Mouse (Mus musculus) left cerebral cortex, postnatal 4 days (tissue): Measurements from ENCODE around the gene B3gnt9. TPM values are rescaled to one million over a fixed set of nuclear protein-coding genes. Genes with fewer than 3 reads are reported as not detected.

Experiments used
- DNase-seq: peaks from one replicate; pipeline ENCODE4 v3.0.0-alpha.2; 2022
- intact Hi-C: fragments of 180-260 bp; cut with DNase I; formaldehyde crosslinking; loops from one replicate; pipeline ENCODE4 v1.15.1; 2025
- total RNA-seq, 2 experiments: library from RNA; stranded (reverse); gene quantifications; 2 replicates each; pipeline ENCODE4 v1.2.3; 2021

Gene B3gnt9
- total RNA-seq, 2 experiments from 2014 or later, result 4.2 to 4.7 TPM

DNA sequence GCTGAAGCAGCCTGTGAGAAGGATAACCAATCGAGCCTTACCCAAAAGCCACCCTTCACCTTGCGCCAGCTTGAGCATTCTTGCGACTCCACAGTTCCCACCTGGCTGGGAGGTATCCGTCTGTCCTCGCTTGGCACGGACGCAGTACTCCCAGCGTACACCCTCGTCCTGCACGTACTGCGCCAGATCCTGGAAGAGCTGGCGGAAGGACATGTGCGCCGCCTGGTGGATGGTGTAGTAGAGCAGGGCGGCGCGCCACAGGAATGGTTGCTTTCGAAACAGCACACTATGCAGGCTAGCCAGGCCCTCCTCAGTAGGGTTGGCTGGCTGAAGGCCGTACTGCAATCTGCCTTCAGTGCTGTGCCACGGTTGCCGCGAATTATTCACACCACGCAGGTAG, 28.1 kb upstream of the B3gnt9 start:
- DNase-seq, result no peak

DNA sequence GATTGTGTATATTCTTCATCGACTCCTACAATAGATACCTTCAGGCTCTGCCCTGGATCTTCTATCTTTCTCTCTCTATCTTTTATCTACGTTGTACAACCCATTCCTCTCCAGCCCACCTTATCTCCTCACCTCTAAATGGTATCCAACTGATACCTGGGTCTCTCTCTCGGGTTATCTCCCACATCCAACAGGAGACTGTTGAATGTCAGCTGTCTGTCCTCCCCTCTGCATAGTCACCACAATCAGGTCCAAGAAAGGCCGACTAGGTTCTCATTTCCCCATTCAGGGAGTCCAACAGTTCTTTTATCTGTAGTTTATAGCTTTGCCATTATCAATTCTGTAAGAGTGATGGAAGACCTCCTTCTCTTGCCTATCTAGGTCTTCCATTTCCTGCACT, 27.3 kb upstream of the B3gnt9 start:
- intact Hi-C loops, result no loop called here
- no peak for DNase-seq

More for the DNA sequence above, 28.1 kb upstream of the B3gnt9 start:
- intact Hi-C loops, result no loop called here

DNA sequence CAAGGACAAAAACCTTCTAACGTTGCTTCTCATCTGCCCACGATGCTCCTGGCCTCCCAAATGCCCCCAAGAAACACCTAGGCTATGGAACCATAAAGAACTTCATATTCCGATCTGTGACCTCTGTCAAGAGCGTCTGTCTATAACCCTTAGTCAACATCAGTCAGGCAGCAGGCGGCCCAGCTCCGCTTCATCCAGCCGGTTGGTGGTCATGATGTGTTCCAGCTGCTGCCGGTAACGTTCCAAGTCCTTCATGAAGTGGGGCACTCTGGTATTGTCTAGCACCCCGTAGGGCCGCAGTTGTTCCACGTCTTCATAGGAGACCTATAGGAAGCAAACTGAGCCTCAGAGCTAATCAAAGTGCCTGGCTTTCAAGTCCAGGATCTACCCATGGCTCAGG, 26.9 kb upstream of the B3gnt9 start:
- intact Hi-C loops, result no loop called here
- DNase-seq, result no peak

DNA sequence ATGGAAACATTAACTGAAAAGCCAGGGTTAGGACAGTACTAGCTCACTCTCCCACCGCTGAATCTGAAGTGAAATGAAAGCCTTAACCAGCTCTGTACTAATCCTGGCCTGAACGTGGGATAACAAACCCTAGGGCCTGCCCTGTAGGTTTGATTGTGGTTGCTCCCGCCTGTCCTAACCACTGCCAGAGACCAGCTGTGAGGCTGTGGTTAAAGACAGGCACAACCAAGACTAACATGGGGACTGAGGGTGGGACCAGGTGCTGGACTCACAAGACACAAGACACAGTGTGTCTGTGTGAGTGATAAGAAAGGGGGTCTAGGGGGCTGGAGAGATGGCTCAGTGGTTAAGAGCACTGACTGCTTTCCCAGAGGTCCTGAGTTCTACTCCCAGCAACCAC, 25.6 kb upstream of the B3gnt9 start:
- DNase-seq, result no peak
- intact Hi-C loops, result no loop called here

DNA sequence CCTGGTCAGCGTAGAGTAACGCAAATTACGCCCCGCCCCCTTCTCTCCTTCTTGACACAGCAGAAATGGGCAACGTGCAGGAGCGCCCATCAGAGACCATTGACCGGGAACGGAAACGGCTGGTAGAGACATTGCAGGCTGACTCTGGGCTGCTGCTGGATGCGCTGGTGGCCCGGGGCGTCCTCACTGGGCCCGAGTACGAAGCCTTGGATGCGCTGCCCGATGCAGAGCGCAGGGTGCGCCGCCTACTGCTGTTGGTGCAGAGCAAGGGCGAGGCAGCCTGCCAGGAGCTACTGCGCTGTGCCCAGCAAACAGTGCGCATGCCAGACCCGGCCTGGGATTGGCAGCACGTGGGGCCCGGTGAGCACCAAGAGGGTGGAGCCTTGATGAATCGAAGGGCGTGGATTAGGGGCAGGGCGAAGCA, 24.0 kb upstream of the B3gnt9 start:
- intact Hi-C loops, result no loop called here

DNA sequence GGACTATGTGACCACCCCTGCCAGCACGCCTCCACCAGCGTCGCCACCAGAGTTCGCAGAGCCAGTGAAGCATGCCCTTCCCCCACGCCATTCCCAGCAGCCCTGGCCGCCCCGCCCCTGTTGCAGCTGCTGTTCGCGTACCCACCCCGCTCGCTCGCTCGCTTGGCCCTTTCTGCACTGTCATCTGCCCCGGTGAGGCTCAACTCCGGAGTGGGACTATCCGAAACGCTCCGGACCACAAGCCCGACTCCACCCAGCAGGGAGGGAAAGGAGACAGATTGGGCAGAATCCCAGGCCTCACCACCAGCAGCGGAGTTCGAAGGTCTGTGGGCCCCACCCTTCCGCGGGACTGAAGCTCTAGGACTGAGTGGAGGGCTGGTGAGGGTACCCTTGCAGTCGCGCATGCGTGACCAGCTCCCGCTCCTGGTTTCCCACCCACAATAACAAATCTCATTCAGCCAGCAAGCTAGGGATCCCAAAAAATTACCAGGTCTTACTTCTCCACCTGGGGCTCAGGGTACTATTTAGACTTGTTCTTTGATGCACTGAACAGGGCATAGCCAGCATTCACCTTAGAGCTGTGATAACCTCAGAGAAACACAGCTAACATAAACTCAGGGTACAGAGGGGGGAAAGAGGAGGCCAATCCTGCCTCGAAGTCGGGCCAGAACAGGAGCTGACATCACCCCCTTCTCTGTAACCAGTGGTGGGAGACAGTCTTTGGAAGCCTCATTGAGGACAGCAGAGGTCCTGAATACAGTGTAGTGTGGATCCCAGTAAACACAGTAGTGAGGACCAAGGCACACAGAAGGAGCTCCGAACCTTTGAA, 21.6 kb upstream of the B3gnt9 start:
- DNase-seq, result peak; percentile 51
- intact Hi-C loops, result no loop called here

More for the DNA sequence above, 24.0 kb upstream of the B3gnt9 start:
- peak; percentile 89 for DNase-seq

DNA sequence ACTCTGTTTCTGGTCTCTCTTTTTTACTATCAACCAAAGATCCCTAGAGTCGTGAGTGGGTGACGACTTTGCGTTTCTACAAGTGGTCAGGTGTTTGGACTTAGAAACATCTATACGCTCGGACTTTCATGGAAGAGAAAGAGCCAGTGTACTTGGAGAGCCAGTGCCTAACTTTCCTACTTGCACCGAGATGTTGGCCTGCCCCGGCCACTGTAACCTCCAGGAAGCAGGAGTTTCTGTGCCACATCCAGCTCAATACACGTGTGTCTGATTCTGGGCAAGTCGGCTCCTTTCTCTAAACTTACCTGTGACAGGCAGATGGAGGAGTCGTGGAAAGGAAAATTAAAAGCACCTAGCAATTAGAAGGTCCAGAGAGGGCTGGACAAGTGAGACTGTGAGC, 20.9 kb upstream of the B3gnt9 start, which contains the start of gene Nol3:
Nol3 (plus strand) TSS at position 301 of the 400 bp plus-strand sequence.
- DNase-seq, result no peak
- intact Hi-C loops, result no loop called here

DNA sequence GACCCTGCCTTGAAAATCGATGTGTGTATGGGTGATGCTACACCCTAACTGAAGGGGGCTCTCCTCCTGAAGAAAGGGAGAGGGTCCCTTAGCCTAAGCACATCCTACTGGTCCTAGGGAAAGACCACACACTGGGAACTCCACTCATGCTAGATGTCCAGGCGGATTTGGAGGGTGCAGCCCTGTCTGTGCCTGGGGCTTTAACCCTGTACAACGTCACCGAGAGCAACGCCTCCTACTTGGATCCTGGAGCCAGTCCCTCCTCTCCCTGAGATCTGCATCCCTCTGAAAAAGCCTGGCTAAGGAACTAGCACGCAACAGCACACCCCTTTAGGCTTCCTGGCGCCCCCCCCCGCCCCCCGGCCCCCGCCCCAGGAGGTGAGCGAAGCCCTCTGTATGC, 20.4 kb upstream of the B3gnt9 start:
- intact Hi-C loops, result no loop called here
- DNase-seq, result no peak

DNA sequence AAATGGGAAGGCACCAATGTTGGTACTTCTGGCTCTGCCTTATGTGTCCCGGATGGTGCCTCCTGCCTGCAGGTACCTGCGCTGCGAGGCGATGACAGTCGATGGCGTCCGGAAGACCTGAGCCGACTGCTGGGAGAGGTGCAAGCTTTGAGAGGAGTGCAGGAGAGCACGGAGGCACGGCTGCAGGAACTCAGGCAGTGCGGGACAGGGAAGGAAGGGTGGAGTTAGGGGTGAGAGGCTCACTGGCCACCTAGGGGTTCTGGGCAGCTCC, 15.9 kb upstream of the B3gnt9 start:
- intact Hi-C loops, result no loop called here
- DNase-seq, result no peak

DNA sequence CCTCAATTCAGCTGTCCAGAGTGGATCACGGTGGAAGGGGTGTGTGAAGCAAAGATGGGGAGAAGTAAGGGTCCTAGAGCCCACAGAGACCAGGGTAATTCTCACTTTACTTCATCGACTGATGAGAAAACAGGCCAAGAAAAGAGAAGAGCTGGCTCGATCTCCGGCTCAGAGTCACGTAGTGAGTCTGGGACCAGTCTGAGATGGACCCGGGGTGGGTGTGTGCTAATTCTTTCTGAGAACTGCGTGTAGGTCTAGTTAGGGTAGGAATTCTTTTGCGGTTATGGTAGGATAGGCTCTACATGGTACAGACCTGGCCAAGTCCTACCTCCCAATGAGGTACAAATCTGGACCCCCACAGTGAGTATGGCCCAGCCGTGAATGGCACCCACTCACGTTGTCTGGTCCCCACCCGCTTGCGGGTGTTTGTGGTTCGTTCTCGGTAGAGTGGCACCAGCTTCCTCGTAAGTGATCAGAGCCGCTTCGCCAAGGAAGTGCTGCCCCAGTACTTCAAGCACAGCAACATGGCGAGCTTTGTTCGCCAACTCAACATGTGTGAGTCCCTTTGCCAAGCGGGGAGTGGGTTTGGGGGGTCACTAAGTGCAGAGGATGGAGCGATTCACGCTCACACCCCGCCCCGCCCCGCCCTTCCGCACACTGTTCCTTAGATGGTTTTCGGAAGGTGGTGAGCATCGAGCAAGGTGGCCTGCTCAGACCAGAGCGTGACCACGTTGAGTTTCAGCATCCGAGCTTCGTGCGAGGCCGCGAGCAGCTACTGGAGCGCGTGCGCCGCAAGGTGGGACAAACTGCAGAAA, 15.4 kb upstream of the B3gnt9 start:
- intact Hi-C loops, result no loop called here
- no peak for DNase-seq

DNA sequence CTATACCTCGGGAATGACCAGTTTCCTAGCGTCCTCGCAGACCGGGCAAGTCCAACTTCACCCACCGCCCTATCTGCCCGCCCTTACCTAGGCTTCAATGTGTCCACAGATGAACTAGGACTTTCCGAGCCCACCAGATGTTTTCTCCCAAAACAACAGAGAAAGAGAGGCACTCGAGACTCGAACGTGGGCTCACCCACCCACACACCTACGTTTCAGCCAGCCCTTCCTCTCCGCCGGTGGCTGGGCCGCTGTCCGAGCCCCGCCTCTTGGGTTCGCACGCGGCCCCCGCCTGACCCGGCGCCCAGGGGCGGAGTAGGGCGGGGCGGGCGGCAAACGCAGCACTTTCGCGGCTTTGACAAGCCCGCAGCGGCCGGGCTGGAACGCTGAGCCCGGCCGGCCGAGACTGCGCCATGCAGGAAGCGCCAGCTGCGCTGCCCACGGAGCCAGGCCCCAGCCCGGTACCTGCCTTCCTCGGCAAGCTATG, 14.6 kb upstream of the B3gnt9 start, which contains the start of gene Hsf4:
Hsf4 (plus strand) TSS at position 341 of the 487 bp plus-strand sequence.
- intact Hi-C loops, result no loop called here
- DNase-seq, result no peak

DNA sequence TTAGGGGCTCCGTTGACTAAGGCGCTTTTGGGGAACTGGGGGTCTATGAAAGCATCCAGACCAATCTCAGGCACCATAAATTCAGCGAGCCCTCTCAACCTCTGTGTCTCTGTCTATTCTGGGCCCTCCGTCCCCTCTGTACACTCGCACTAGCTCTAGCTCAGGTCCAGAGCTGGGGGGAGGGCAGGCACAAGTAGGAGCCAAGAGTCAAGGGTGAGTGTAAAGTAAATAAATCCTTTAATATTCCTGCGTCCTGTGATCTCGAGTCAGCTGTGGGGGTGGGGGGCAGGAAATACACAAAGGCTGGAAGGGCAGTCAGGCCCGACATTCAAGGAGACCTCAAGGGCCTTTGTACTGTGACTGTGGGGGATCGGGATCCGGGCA, 14.1 kb upstream of the B3gnt9 start:
- no peak for DNase-seq
- intact Hi-C loops, result no loop called here

DNA sequence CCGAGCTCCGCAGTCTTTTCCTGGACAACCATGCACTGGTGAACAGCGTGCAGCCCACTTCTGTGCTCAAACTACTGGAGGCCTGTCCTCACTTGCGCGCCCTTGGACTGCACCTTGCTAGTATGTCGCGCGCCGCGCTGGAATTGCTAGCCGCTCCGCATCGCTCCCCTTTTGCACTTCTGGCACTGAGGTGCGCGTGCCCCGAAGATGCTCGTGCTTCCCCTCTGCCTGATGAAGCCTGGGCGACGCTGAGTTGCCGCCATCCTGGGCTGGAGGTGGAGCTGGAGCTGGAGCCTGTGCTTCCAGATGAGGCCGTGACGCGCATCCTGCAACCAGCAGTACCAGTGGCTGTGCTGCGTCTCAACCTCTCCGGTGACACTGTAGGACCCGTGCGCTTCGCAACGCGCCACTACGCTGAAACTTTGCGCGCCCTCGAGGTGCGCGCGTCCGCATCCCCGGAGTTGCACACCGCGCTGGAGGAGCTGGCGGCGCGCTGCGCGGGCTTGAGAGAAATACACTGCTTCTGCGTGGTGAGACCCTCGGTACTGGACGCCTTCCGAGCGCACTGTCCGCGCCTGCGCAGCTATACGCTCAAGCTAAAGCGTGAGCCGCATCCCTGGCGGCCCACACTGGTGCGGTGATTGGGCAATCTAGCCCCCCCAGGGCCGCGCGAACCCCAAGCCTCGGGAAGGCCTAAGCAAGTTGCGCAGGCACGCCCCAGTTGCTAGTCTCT, 13.6 kb upstream of the B3gnt9 start:
- DNase-seq, result peak; percentile 82
- intact Hi-C loops, result no loop called here

DNA sequence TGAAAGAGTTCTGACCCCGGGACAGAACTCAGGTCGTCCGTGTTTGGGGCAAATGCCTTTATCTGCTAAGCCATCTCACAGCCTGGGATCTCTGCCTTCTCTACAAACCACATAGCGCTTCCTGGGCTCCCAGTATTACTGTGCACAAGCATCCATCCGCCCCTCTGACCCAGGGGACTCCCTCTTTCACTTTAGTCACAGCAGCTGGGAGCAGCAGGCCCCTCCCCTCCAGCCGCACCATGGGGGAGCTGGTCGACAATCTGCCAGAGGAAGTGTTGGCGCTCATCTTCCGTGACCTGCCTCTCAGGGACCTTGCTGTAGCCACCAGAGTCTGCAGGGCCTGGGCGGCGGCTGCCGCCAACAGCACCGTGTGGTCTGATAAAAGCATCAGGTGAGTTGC, 11.8 kb upstream of the B3gnt9 start:
- no peak for DNase-seq
- intact Hi-C loops, result no loop called here

DNA sequence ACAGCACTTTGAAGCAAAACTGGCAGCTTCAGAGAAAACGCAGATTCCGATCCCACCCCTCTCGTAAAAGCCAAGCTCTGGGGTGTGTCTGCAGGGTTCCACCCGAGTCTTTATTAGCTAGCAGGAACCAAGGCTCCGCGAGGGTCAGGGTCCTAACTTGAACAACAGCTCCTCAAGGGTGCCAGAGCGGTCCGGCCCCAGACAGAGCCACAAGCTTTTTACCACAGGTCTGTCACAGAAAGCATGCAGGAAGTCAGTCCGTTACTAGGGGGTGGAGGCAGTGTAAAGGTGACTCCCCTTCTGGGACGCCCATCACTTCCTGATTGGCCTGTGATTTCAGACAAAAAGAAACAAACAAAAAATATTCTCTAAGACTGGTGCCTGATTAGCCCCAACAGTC, 10.2 kb upstream of the B3gnt9 start:
- intact Hi-C loops, result no loop called here
- DNase-seq, result no peak

DNA sequence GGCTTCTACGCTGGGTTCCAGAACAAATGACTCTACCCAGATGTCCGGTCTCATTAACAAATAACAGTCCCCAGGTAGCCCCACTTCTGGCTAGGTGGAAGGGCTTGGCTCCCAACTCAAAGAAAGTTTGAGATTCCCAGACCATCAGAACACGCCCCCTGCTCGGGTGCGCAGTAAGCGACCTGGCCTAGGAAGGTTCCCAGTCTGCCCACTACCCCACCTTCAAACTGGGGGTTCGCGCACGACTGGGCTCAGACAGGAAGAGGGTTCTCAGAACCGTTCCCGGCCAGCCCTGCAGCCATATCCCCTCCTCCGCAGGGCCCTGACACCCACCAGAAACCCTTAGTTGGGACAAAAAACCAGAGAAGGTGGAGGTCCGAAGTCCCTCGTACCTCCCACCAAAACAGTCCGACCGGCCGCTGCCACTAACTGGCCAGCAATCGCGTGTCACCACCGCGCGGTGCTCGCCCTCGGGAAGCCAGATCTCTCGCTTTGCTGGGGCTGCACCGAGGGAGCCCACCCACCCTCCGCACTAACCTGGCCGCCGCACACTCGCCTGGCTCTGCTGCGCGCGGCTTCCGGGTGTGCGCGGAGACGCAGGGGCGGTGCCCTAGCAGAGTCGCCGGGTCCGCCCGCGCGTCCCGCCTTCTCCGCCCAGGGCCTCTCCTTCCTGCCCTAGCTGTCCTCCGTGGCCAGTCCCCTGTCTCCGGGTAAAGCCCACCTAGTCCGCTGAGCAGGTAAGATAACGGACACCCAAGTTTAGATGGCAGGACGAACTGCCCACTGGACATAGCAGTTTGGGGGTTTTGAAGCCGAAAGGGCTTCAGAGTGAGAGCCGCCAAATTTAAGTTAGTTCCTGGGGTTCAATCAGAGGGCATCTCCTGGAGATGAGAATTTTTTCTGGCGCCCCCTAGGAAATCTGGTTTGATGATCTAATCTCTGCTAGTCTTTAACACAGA, 9.3 kb upstream of the B3gnt9 start, which contains the start of the genes Tradd and Fbxl8:
Tradd (minus strand) TSS at position 586 of the 959 bp plus-strand sequence.
Fbxl8 (plus strand) TSS at position 625 of the 959 bp plus-strand sequence.
- peak; percentile 41 for DNase-seq
- intact Hi-C loops, result no loop called here

DNA sequence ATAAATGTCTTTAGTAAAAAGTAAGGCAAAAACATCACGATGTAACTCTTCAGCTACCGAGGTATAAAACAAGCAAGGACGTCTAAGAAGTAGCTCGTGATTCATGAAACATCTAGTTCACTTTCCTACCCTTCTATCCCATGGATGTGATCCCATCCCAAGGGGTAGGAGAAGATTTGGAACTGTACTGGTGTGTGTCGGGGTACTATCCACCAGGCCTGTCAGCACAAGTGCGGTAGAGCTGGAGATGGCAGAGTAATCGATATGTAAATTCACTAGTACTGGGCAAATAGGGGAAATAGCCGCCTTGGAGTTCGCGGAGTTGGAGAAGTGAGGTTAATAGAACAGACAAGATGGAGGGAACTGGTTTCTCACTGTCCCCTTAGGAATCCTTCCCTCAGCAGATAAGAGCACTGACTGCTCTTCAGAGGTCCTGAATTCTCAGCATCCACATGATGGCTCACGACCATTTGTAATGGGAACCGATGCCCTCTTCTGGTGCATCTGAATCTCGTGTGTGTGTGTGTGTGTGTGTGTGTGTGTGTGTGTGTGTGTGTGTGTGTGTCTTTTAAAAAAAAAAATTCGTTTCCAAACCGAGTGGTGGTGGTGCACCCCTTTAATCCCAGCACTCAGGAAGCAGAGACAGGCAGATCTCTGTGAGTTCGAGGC, 8.4 kb upstream of the B3gnt9 start:
- intact Hi-C loops, result no loop called here
- no peak for DNase-seq

DNA sequence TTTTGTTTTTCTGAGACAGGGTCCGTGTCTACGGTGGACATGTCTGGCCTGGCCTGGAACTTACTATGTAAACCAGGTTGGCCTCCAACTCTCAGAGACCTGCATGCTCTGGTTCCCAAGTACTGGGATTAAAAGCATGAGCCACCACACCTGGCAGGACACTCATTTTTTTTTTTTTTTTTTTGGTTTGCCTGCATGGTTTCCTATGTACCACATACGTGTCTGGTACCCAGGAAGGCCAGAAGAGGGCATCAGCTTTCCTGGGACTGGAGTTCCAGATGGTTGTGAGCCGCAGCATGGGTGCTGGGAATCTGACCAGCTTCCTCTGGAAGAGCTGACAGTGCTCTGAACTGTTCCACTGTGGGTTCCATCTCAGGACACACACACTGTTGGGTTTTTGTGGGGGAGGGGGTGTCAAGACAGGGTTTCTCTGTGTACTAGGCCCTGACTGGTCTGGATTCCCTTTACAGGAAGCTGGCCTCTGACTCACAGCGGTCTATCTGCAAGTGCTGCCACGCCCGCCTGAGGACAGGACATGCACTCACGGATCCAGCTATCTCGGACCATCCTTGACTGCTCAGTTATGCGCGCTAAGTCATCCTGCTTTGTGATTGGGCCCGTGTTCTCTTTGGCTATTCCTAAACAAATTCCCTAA, 6.5 kb upstream of the B3gnt9 start:
- DNase-seq, result no peak
- intact Hi-C loops, result no loop called here
